Mouse (Mus musculus) MEL (cell line): ENCODE data around the gene 1700017B05Rik. TPM values are rescaled to one million over a fixed set of nuclear protein-coding genes. Genes with fewer than 3 reads are reported as not detected.

Source experiments
- DNase-seq: peaks from one replicate; pipeline ENCODE4 v3.0.0; 2011; ENCODE audit warnings: low read depth, low spot score
- H3K27ac ChIP-seq: 2 replicates; pipeline ENCODE4 v1.5.1; 2012; ENCODE audit warnings: low read depth, mild to moderate bottlenecking, control low read depth, low read length, moderate library complexity; ENCODE audit not compliant: control insufficient read depth
- H3K27me3 ChIP-seq, 2 experiments: fragments of 150-350 bp in 1 of 2; sonication (generic) in 1 of 2; 2 replicates each; pipeline ENCODE4 v1.6.1; 2012; ENCODE audit warnings: low read length in 2 of 2, mild to moderate bottlenecking in 2 of 2, improper control_type of control experiment in 1 of 2, moderate library complexity in 1 of 2; ENCODE audit not compliant: insufficient read depth in 2 of 2, control insufficient read depth in 1 of 2
- H3K36me3 ChIP-seq, 2 experiments: 2 replicates each; pipeline ENCODE4 v1.6.1; 2012 to 2014; ENCODE audit warnings: low read length in 2 of 2, improper control_type of control experiment in 1 of 2, inconsistent platforms in 1 of 2, mild to moderate bottlenecking in 1 of 2; ENCODE audit not compliant: insufficient read depth in 2 of 2, control insufficient read depth in 1 of 2
- H3K4me1 ChIP-seq, 2 experiments: fragments of 150-350 bp in 1 of 2; sonication (generic) in 1 of 2; 2 replicates each; pipeline ENCODE4 v1.6.1; 2012; ENCODE audit warnings: low read length in 2 of 2, improper control_type of control experiment in 1 of 2, mild to moderate bottlenecking in 1 of 2; ENCODE audit not compliant: insufficient read depth in 2 of 2, control insufficient read depth in 1 of 2
- H3K4me3 ChIP-seq, 2 experiments: fragments of 150-350 bp in 1 of 2; sonication (generic) in 1 of 2; 2 replicates each; pipeline ENCODE4 v1.5.1; 2012; ENCODE audit warnings: low read depth in 2 of 2, low read length in 2 of 2, mild to moderate bottlenecking in 2 of 2, moderate library complexity in 2 of 2, control low read depth in 1 of 2, improper control_type of control experiment in 1 of 2; ENCODE audit not compliant: control insufficient read depth in 1 of 2, insufficient read depth in 1 of 2
- H3K79me2 ChIP-seq: 2 replicates; pipeline ENCODE4 v1.6.1; 2012; ENCODE audit warnings: mild to moderate bottlenecking, low read length, moderate library complexity; ENCODE audit not compliant: control insufficient read depth, poor library complexity, insufficient read depth
- H3K9ac ChIP-seq: 2 replicates; pipeline ENCODE4 v1.6.1; 2012; ENCODE audit warnings: low read depth, mild to moderate bottlenecking, control low read depth, low read length, moderate library complexity; ENCODE audit not compliant: control insufficient read depth, poor library complexity, severe bottlenecking
- H3K9me3 ChIP-seq: fragments of 150-350 bp; sonication (generic); replicated peaks from 2 replicates; pipeline ENCODE4 v1.6.1; 2012; ENCODE audit warnings: mild to moderate bottlenecking, low read length, improper control_type of control experiment, moderate library complexity; ENCODE audit not compliant: insufficient read depth
- BHLHE40 ChIP-seq: IDR thresholded peaks from 2 replicates; pipeline ENCODE4 v1.6.1; 2012; ENCODE audit warnings: low read depth, mild to moderate bottlenecking, inconsistent platforms, low read length, improper control_type of control experiment, borderline replicate concordance
- CHD2 ChIP-seq: IDR thresholded peaks from 2 replicates; pipeline ENCODE4 v1.6.1; 2011; ENCODE audit warnings: low read length, improper control_type of control experiment
- E2F4 ChIP-seq: IDR thresholded peaks from 2 replicates; pipeline ENCODE4 v1.6.1; 2011; ENCODE audit warnings: low read depth, low read length, improper control_type of control experiment, borderline replicate concordance
- ELF1 ChIP-seq: IDR thresholded peaks from 2 replicates; pipeline ENCODE4 v1.6.1; 2014; ENCODE audit warnings: low read depth, mild to moderate bottlenecking, inconsistent platforms, low read length, improper control_type of control experiment, moderate library complexity
- HCFC1 ChIP-seq: IDR thresholded peaks from 2 replicates; pipeline ENCODE4 v1.6.1; 2012; ENCODE audit warnings: low read depth, mild to moderate bottlenecking, inconsistent platforms, low read length, improper control_type of control experiment, moderate library complexity
- JUND ChIP-seq: IDR thresholded peaks from 2 replicates; pipeline ENCODE4 v1.6.1; 2011; ENCODE audit warnings: low read depth, mild to moderate bottlenecking, improper control_type of control experiment, low read length
- KAT2A ChIP-seq: conservative IDR thresholded peaks from 2 replicates; pipeline ENCODE4 v1.6.1; 2012; ENCODE audit warnings: low read depth, low read length, improper control_type of control experiment, inconsistent platforms
- MAFK ChIP-seq: IDR thresholded peaks from 2 replicates; pipeline ENCODE4 v1.6.1; 2011; ENCODE audit warnings: low read depth, mild to moderate bottlenecking, low read length, improper control_type of control experiment, borderline replicate concordance
- MAX ChIP-seq: IDR thresholded peaks from 2 replicates; pipeline ENCODE4 v1.6.1; 2011; ENCODE audit warnings: low read length, improper control_type of control experiment
- MEF2A ChIP-seq: IDR thresholded peaks from 2 replicates; pipeline ENCODE4 v1.6.1; 2014; ENCODE audit warnings: low read depth, mild to moderate bottlenecking, inconsistent platforms, low read length, improper control_type of control experiment; ENCODE audit not compliant: poor library complexity, insufficient replicate concordance, severe bottlenecking; ENCODE audit errors: extremely low read depth
- MXI1 ChIP-seq: IDR thresholded peaks from 2 replicates; pipeline ENCODE4 v1.6.1; 2011; ENCODE audit warnings: mild to moderate bottlenecking, low read depth, low read length, improper control_type of control experiment
- MYB ChIP-seq: IDR thresholded peaks from 2 replicates; pipeline ENCODE4 v1.6.1; 2011; ENCODE audit warnings: mild to moderate bottlenecking, low read depth, low read length, improper control_type of control experiment
- MYC ChIP-seq: IDR thresholded peaks from 2 replicates; pipeline ENCODE4 v1.6.1; 2011; ENCODE audit warnings: low read depth, mild to moderate bottlenecking, low read length, improper control_type of control experiment, moderate library complexity
- NELFE ChIP-seq: IDR thresholded peaks from 2 replicates; pipeline ENCODE4 v1.6.1; 2011; ENCODE audit warnings: low read depth, low read length, improper control_type of control experiment
- NRF1 ChIP-seq: IDR thresholded peaks from 2 replicates; pipeline ENCODE4 v1.6.1; 2014; ENCODE audit warnings: low read depth, mild to moderate bottlenecking, inconsistent platforms, low read length, improper control_type of control experiment, moderate library complexity; ENCODE audit not compliant: poor library complexity, insufficient read depth, severe bottlenecking
- POLR2A ChIP-seq, 2 experiments: IDR thresholded peaks; 2 replicates each; pipeline ENCODE4 v1.6.1; 2011 to 2012; ENCODE audit warnings: low read length in 2 of 2, mild to moderate bottlenecking in 2 of 2, control low read depth in 1 of 2, improper control_type of control experiment in 1 of 2, low read depth in 1 of 2, moderate library complexity in 1 of 2; ENCODE audit not compliant: control insufficient read depth in 1 of 2, insufficient read depth in 1 of 2, poor library complexity in 1 of 2
- POLR2AphosphoS2 ChIP-seq: IDR thresholded peaks from 2 replicates; pipeline ENCODE4 v1.6.1; 2011; ENCODE audit warnings: low read length, improper control_type of control experiment
- POLR2AphosphoS5 ChIP-seq: IDR thresholded peaks from 2 replicates; pipeline ENCODE4 v1.6.1; 2012; ENCODE audit warnings: low read depth, borderline replicate concordance, mild to moderate bottlenecking, inconsistent platforms, low read length, moderate library complexity, mixed read lengths
- RAD21 ChIP-seq: IDR thresholded peaks from 2 replicates; pipeline ENCODE4 v1.6.1; 2011; ENCODE audit warnings: mild to moderate bottlenecking, low read depth, low read length, improper control_type of control experiment
- SIN3A ChIP-seq: IDR thresholded peaks from 2 replicates; pipeline ENCODE4 v1.6.1; 2012; ENCODE audit warnings: low read length, improper control_type of control experiment, inconsistent platforms
- SMC3 ChIP-seq: IDR thresholded peaks from 2 replicates; pipeline ENCODE4 v1.6.1; 2011; ENCODE audit warnings: low read depth, low read length, improper control_type of control experiment
- TAL1 ChIP-seq: IDR thresholded peaks from 2 replicates; pipeline ENCODE4 v1.6.1; 2012; ENCODE audit warnings: mild to moderate bottlenecking, inconsistent platforms, low read length, moderate library complexity, mixed read lengths
- TBP ChIP-seq: IDR thresholded peaks from 2 replicates; pipeline ENCODE4 v1.8.0; 2011; ENCODE audit warnings: low read depth, low read length, improper control_type of control experiment
- TCF12 ChIP-seq: IDR thresholded peaks from 2 replicates; pipeline ENCODE4 v1.6.1; 2014; ENCODE audit warnings: low read depth, mild to moderate bottlenecking, inconsistent platforms, low read length, improper control_type of control experiment, moderate library complexity
- UBTF ChIP-seq: IDR thresholded peaks from 2 replicates; pipeline ENCODE4 v1.6.1; 2012; ENCODE audit warnings: low read depth, mild to moderate bottlenecking, inconsistent platforms, low read length, improper control_type of control experiment, moderate library complexity, borderline replicate concordance; ENCODE audit not compliant: insufficient read depth
- USF1 ChIP-seq: IDR thresholded peaks from 2 replicates; pipeline ENCODE4 v1.6.1; 2014; ENCODE audit warnings: low read depth, mild to moderate bottlenecking, inconsistent platforms, low read length, improper control_type of control experiment, moderate library complexity
- USF2 ChIP-seq, 2 experiments: IDR thresholded peaks; 2 replicates each; pipeline ENCODE4 v1.6.1; 2011 to 2012; ENCODE audit warnings: improper control_type of control experiment in 2 of 2, low read length in 2 of 2, borderline replicate concordance in 1 of 2, inconsistent platforms in 1 of 2, low read depth in 1 of 2, mild to moderate bottlenecking in 1 of 2; ENCODE audit not compliant: insufficient read depth in 1 of 2
- ZC3H11A ChIP-seq: IDR thresholded peaks from 2 replicates; pipeline ENCODE4 v1.6.1; 2012; ENCODE audit warnings: low read depth, mild to moderate bottlenecking, inconsistent platforms, low read length, improper control_type of control experiment
- ZKSCAN1 ChIP-seq: IDR thresholded peaks from 2 replicates; pipeline ENCODE4 v1.6.1; 2012; ENCODE audit warnings: low read depth, mild to moderate bottlenecking, inconsistent platforms, low read length, improper control_type of control experiment, moderate library complexity
- ZNF384 ChIP-seq: IDR thresholded peaks from 2 replicates; pipeline ENCODE4 v1.6.1; 2012; ENCODE audit warnings: low read depth, mild to moderate bottlenecking, inconsistent platforms, low read length, improper control_type of control experiment
- polyA plus RNA-seq, 2 experiments: library from polyadenylated mRNA; stranded (reverse) in 1 of 2; unstranded in 1 of 2; fragments of >175 nt in 1 of 2; fragments of >200 nt in 1 of 2; gene quantifications; 2 replicates each; pipeline versions ENCODE4 v1.2.1 to v1.2.4; 2012; ENCODE audit warnings: low replicate concordance in 2 of 2, low read depth in 1 of 2; ENCODE audit not compliant: insufficient read length in 2 of 2, insufficient read depth in 1 of 2, missing spikeins in 1 of 2
- total RNA-seq: library from RNA; depleted of rRNA; stranded (reverse); fragments of 300-350 nt; gene quantifications from 2 replicates; pipeline ENCODE4 v1.2.3, GENCODE M21; 2012

1700017B05Rik gene
- total and polyA plus RNA-seq, 3 experiments = 52.7 to 76.5 TPM; not detected in 1

DNA sequence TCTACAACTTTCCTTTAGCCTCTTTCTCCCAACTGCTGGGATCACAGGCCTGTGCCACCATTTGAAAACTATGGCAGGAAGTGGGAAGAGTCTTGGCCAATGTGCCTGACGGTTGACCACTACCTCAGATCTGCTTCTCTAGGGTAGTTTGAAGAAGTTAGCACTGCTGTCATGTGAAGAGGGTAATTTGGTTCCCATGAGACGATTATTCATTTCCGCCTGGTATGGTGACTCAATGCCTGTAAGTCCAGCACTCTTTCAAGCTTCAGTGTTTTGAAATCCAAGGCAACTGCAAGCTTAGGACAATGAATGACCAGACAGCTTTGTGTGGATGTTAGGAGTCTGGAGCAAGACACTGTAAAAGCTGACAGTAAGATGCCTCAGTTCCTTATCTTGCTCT, 28.6 kb downstream of the 1700017B05Rik start:
- no peak for DNase-seq
- H3K4me1 ChIP-seq = peaks cover 49 to 73% of the 10 kb centered on the region in 2 experiments
- peak overlapping the region; percentile 76 for H3K27ac ChIP-seq
- H3K9me3 ChIP-seq = no peaks in the 10 kb centered on the region
- no peaks in the 10 kb centered on the region for H3K79me2 ChIP-seq
- no peak overlapping the region for H3K4me3 ChIP-seq
- no peak overlapping the region for H3K9ac ChIP-seq
- H3K36me3 ChIP-seq = peaks cover 0 to 68% of the 10 kb centered on the region in 2 experiments; a peak in 2 of 4 replicates
- no peaks in the 10 kb centered on the region for H3K27me3 ChIP-seq
- TF ChIP-seq RAD21 (no peak), USF1 (no peak), MEF2A (no peak), E2F4 (no peak), MXI1 (no peak), TBP (no peak), NRF1 (no peak), MAX (no peak)

DNA sequence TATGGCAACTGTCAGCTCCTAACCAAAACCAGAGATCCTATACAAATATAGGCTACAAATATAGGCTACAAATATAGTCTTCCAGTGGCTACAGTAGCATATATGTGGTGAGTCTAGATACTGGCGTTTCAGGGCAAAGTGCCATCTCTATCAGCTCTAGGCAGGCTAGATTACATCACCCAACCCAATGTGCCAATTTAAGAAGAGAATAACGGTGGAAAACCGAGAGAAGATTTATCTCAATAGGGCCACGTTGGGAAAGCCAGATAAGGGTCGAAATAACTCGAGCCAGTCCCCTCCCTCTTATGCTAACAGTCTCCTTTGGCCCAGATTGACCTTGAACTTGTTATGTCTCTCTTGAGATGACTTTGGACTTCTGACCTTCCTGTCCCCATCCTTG, 29.3 kb downstream of the 1700017B05Rik start:
- Histone ChIP-seq H3K79me2 (no peaks in the 10 kb centered on the region), H3K36me3 (peaks cover 0 to 65% of the 10 kb centered on the region in 2 experiments; a peak in 2 of 4 replicates), H3K9ac (no peak overlapping the region; the same call in 1 of the 2 replicates), H3K27ac (peak overlapping the region; percentile 94), H3K4me3 (no peak overlapping the region), H3K27me3 (no peaks in the 10 kb centered on the region), H3K9me3 (no peaks in the 10 kb centered on the region), H3K4me1 (peaks cover 46 to 71% of the 10 kb centered on the region in 2 experiments)
- peak; percentile 90 for DNase-seq
- TF ChIP-seq BHLHE40 = peak; percentile 75
- TF ChIP-seq MAX = no peak
- TF ChIP-seq ZNF384 = peak; percentile 12; the same call in 1 of the 2 replicates
- no peak for TF ChIP-seq RAD21
- TF ChIP-seq NELFE = peak; percentile 5; the same call in 1 of the 2 replicates
- no peak for TF ChIP-seq SMC3
- TF ChIP-seq E2F4 = no peak
- TF ChIP-seq MYC = 0 out of 2 replicates have a peak, but pooled peaks have one; percentile 37
- TF ChIP-seq ELF1 = no peak; the same call in 1 of the 2 replicates
- no peak for TF ChIP-seq USF1
- TF ChIP-seq POLR2A (IDR thresholded peaks at IDR 0.05; ENCODE audit: control insufficient read depth in 1 of 2, insufficient read depth in 1 of 2, low read depth in 1 of 2, low read length in 2 of 2, poor library complexity in 1 of 2) = no peak
- no peak for TF ChIP-seq UBTF
- TF ChIP-seq TCF12 = peak; percentile 98
- TF ChIP-seq POLR2AphosphoS2 = no peak
- TF ChIP-seq HCFC1 = peak; percentile 39; the same call in 1 of the 2 replicates
- TF ChIP-seq TAL1 = peak; percentile 74
- no peak for TF ChIP-seq ZKSCAN1
- TF ChIP-seq NRF1 = no peak
- TF ChIP-seq SIN3A = peak; percentile 95
- TF ChIP-seq CHD2 = no peak; the same call in 1 of the 2 replicates
- TF ChIP-seq POLR2AphosphoS5 = no peak
- peak; percentile 35; the same call in 1 of the 2 replicates for TF ChIP-seq KAT2A
- TF ChIP-seq JUND = peak; percentile 58; the same call in 1 of the 2 replicates
- TF ChIP-seq MEF2A = peak; percentile 93; the same call in 1 of the 2 replicates
- no peak for TF ChIP-seq MAFK
- TF ChIP-seq MYB = peak; percentile 98
- no peak for TF ChIP-seq USF2 (IDR thresholded peaks at IDR 0.05; ENCODE audit: borderline replicate concordance in 1 of 2, insufficient read depth in 1 of 2, low read depth in 1 of 2, low read length in 2 of 2)
- TF ChIP-seq ZC3H11A = no peak
